Mouse (Mus musculus) left cerebral cortex, adult 9 months (tissue): Measurements from ENCODE around the gene Smarcal1.

Experiments used
- DNase-seq, 2 experiments: peaks; one replicate each; pipeline ENCODE4 v3.0.0; 2022; ENCODE audit warnings: low spot score in 2 of 2

The Smarcal1 gene

GRCm38 (mm10) chr1:72582947-72583731, at the start of gene Smarcal1:
TSS of gene Smarcal1 (plus strand) at chr1:72583251.
- peak; percentile 96 to 99 for DNase-seq

DNA sequence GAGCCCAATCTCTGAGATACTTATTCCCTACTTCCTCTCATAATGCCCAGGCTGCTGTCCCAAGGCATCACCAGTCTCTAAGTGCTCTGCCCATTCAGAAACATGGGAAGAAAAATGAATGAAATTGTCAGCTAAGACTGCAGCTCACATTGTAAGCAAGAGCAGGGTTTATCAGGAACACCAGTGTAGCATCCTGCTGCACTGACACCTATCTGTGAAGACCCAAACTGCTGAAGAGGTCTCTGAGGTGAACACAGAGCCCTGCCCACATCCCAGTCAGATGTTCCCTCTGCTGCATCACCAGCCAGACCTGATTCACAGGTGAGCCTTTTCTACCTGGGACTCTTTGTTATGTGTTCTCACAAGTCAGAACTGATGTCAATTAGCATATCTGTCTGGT, 49.6 kb upstream of the Smarcal1 start:
- no peak for DNase-seq

- DNase-seq, result peak in 1 of 2 experiments; percentile 38
Observed at GRCm38 (mm10) chr1:72535725-72536571, 47.1 kb upstream of the Smarcal1 start.

- peak in 1 of 2 experiments; percentile 70 for DNase-seq
Observed at GRCm38 (mm10) chr1:72536611-72537351, 46.3 kb upstream of the Smarcal1 start, which contains the start of gene March4. TSS of gene March4 (minus strand) at chr1:72536930.

GRCm38 (mm10) chr1:72538266-72538665, 44.8 kb upstream of the Smarcal1 start:
- no peak for DNase-seq

DNA sequence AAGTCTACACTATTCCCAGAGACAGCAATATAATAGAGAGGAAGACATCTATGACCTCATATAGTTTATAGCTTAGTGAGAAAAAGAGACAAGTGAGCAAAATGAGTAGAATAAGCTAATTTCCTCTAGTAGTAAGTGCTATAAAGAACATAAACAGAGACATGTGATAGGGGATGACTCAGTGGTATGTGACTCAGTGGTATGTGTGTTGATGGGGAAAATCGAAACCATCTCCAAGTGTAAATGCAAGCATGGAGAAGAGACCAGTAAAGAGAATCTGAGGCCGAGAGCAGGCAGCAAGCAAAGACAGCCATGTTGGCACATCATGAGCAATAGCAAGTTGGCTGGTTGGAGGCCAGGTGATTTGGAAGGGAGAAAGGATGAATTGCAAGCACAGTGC, 32.7 kb upstream of the Smarcal1 start:
- DNase-seq, result no peak

GRCm38 (mm10) chr1:72556471-72556870, 26.6 kb upstream of the Smarcal1 start:
- DNase-seq, result no peak

DNA sequence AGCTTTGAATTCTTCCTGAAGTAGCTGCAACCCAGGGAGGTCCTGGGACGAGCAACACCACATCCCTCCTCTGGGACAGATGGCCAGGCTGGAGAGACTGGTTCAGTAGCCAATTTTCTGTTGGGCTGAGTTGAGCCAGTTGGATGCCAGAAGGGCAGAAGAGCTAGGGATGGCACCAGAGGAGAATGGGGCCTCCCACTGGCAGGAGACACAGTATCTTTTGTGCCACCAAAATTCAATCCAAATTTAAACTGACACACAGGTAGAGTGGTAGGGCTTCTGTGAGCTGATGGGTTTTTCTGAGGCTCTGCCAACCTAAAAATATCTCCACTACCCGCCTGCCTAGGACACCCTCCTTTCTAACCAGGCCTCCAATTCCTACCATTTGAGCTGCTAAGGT, 24.4 kb upstream of the Smarcal1 start:
- no peak for DNase-seq

GRCm38 (mm10) chr1:72564334-72564962, 18.6 kb upstream of the Smarcal1 start:
- no peak for DNase-seq

DNA sequence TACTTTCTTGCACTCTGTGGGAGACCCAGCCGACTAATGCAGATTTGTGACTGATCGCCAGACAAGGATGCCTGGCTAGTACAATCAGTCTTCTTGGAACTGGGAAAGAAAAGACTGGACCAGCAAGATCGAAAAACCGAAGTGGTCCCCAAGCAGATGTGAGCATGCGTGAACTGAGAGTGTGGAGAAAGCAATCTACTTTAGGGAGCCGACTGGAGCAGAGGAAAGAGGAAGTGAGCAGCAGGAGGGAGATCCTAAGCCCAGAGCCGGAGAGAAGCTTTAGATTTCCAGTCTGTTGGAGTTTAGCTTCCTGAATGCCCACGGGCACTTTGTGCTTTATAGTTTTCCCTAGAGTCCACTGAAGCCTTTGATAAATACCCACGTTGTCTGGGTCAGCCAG, 16.0 kb upstream of the Smarcal1 start:
- no peak for DNase-seq

GRCm38 (mm10) chr1:72568725-72569124, 14.3 kb upstream of the Smarcal1 start:
- no peak for DNase-seq

DNA sequence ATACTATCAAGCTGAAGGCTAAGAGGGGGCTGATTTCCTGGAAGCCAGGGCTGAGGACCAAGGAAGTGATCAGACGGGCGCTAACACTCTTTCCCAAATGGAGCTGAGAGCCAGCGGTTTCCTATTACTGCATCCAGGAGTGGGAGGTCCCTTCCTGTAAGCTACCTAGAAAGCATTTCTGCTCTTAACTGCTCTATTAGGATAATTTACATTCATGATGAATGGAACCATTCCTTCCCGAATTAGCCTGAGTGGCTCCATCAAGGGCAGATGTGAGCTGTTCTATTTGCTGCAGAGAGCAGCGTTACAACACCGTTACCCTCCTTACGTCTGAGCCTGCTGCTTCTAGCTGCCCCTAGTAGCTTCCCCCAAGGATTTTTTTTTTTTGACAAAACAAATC, 9.0 kb upstream of the Smarcal1 start:
- DNase-seq, result no peak

GRCm38 (mm10) chr1:72574608-72575007, 8.4 kb upstream of the Smarcal1 start:
- DNase-seq, result no peak

- no peak for DNase-seq
Observed at GRCm38 (mm10) chr1:72575121-72575520, 7.9 kb upstream of the Smarcal1 start.

DNA sequence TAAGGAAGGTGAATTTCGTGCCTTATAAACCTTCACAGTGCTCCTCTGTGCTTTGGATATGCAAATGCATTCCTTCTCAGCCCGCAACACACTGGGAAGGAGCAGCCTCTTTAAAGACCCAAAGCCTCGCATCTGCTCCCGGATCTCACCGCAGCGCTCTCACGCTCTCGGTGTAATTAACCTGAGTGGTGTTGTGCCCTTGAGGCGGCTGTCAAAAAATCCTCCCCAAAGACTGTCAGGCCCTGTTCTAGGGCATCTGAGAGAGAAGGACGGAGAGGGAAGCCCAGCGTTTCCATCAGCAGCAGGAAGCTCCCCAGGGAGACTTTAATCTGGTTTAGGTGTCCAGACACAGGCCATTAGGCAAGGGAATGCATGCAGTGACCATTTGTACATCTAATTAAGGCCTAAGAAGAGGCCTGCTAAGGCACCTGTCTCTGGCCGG, 5.5 kb upstream of the Smarcal1 start:
- no peak for DNase-seq

DNA sequence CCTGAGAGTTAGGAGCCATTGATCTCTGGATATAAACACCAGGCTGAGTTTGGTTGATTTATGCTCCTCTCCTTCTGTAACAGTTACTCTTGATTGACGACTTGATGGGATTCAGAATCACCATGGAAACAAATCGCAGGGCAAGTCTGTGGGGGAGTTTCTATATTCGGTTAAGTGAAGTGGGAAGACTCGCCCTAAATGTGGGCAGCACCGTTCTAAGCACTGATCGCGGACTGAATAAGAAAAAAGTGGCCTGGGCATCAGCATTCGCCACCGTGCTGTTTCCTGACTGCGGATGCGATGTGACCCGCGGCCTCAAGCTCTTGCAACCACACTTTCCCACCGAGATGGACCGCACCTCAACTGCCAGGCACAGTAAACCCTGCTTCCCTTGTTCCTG, 4.7 kb upstream of the Smarcal1 start:
- DNase-seq, result peak; percentile 38 to 46

- no peak for DNase-seq
Observed at GRCm38 (mm10) chr1:72578806-72579205, 4.2 kb upstream of the Smarcal1 start.

GRCm38 (mm10) chr1:72583906-72584305, 855 bp downstream of the Smarcal1 start:
- no peak for DNase-seq

- no peak for DNase-seq
Observed at GRCm38 (mm10) chr1:72585971-72586875, 3.2 kb downstream of the Smarcal1 start.

DNA sequence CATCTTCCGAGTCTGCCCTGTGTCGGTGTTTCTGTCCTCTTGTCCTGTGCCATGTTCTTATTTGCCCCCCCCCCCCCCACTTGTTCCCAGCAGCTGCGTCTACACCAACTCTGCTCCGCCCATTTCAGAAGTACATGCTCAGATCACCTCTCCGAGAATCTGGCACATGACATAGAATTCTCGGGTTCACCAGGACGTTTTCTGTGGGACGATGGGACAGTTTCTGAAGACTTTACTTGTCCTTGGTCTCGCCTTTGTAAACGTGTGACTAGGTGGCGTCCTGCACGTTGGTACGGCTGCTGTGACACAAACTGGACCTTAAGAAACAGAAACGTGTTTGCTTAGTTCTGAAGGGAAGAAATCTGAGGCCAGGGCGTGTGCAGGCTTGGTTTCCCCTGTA, 4.5 kb downstream of the Smarcal1 start:
- DNase-seq, result no peak
